Mouse (Mus musculus) urinary bladder, postnatal 25 days (tissue): ENCODE measurements around the gene Igfals.
A peak's percentile ranks its signal among the peaks of the same experiment; 100 is the strongest.

ENCODE experiments used
- DNase-seq: peaks from one replicate; pipeline ENCODE4 v3.0.0; 2022; ENCODE audit warnings: low spot score

Igfals gene

DNA sequence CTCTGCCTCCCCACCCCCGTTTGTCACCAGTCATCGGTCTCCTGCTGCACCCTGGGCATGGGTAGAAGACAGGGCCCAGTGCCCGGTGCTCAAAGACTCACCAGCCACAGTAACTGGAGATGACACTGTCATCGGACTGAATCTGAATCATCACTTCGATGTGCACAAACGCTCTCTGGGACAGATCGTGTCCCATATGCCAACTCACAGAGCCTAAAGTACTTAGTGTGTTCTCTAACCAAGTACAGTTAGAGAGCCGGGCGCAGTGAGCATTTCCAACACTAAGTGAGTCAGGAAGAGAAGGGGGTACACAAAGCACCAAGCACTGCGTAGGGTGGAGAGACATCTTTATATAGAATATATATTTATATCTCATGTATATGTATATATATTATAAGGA is 2.1 kb downstream of the Igfals start:
- DNase-seq: no peak

GRCm38 (mm10) chr17:24873695-24874404 is 8.1 kb downstream of the Igfals start:
- DNase-seq: no peak

DNA sequence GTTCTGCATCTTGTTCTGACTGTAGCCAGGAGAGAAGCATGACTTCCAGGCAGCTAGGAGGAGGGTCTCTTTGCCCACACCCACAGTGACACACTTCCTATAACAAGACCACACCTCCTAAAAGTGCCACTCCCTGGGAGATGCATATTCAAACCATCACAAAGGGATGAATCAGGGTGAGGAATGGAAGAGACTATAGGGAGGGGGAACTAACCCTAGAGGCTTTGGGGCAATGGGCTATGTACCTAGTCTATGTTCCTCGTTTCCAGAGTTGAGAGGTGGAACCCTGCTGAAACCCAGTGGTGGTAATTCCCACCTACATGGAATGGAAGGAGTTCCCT is 8.6 kb downstream of the Igfals start:
- DNase-seq: no peak

DNA sequence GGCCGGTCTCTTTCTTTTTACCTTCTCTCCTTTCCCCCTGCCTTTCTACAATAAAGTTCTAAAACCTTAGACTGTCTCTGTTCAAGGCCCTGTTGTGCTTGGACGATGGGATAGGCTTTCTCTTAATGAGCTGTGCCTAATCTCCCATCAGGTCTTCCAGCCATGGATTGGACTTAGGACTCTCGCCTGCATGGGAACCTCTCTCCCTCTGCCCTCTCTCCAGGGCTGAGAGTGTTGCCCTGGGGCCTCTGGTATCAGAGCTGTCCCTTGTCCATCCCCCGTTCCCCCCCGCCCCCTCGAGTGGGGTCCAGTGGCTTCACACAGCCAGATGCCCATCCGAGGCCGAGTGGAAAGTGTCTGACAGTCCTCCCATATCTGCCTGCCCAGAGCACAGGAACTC is 9.2 kb downstream of the Igfals start:
- no peak for DNase-seq

GRCm38 (mm10) chr17:24877336-24878116 is 11.7 kb downstream of the Igfals start:
- DNase-seq: no peak

DNA sequence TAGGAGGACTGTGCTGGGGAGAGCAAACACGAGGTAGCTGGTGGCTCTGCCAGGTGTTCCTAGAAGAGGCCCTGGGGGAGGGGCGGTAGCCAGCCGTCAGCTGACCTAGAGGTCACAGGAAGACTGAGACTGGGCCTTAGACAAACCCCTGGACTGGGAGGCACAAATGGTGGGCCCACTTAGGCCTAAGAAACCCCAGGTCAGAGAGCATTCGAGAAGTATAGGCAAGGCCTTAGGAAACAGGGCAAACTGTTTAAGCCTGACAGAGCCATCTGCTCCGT is 12.3 kb downstream of the Igfals start:
- no peak for DNase-seq

GRCm38 (mm10) chr17:24878531-24878930 is 12.7 kb downstream of the Igfals start:
- no peak for DNase-seq

GRCm38 (mm10) chr17:24881738-24882440 is 16.1 kb downstream of the Igfals start:
- DNase-seq: no peak

GRCm38 (mm10) chr17:24884391-24884790 is 18.6 kb downstream of the Igfals start:
- no peak for DNase-seq

DNA sequence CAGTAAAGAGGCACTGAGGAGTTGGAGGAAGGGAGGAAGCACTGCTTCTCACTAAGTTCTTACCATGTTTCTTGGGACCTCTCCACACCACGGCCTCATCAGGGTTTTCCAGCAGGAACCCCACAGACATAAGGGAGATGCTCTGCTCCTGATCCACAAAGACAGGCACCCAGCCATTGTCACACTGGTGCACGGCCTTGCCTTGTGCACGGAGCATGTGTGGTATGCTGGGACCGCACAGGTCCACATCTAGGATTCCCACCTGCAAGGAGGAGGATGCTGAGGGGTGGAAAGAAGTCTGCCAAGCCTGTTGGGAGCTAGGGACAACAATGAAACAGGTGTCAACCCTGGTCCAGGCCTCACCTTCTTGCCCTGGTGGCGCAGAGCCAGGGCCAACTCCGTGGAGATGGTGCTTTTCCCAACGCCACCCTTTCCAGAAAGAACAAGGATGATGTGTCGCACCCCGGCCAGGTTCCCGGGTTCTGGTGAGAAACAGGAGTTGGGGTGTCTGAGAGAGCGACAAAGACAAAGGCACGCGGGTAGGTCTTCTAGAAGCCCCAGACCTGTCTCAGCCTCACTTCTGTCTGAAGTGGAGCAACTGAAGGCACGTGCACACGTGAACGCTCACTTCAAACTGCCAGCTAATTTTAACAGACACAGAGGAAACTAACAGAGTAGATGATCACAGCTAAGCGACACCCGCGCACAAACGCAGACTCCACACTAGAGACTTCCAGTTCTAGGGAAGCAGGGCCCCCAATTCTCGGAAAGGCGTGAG is 19.7 kb downstream of the Igfals start:
- DNase-seq: no peak

- DNase-seq: peak; percentile 94
Measured at GRCm38 (mm10) chr17:24886134-24886931, 20.5 kb downstream of the Igfals start, which contains the start of the genes Nubp2 and Spsb3. Gene Nubp2 (minus strand): TSS chr17:24886349. Gene Spsb3 (plus strand): TSS chr17:24886643.

GRCm38 (mm10) chr17:24886932-24887271 is 21.1 kb downstream of the Igfals start:
- no peak for DNase-seq

- DNase-seq: no peak
Measured at GRCm38 (mm10) chr17:24887291-24888080, 21.7 kb downstream of the Igfals start.

- no peak for DNase-seq
Measured at GRCm38 (mm10) chr17:24888862-24889261, 23.1 kb downstream of the Igfals start.

- DNase-seq: no peak
Measured at GRCm38 (mm10) chr17:24890151-24891092, 24.6 kb downstream of the Igfals start.

GRCm38 (mm10) chr17:24891321-24891720 is 25.5 kb downstream of the Igfals start:
- DNase-seq: no peak

DNA sequence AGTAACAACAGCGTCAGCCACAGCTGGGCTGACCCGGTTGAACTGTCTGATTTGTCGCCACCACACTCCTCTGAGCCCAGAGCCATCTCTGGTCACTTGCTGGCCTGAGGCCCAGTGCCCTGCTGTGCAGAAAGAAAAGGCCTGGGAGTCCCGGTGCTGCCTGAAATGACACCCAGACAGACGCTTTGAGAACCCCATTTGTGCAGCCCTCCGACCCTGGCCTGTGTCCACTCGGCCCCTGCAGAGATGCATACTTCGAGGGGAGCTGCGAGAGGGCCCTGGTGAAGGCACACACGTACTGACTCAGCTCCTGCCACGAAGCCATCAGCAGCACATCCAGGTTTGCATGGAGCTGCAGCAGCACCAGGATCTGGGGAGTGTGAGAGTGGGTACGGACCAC is 27.0 kb downstream of the Igfals start:
- no peak for DNase-seq

GRCm38 (mm10) chr17:24893276-24893675 is 27.5 kb downstream of the Igfals start:
- no peak for DNase-seq
